Mouse (Mus musculus): ENCODE data around the gene Ssr4.
A peak's percentile ranks its signal among the peaks of the same experiment; 100 is the strongest.
"Not testable (repeated sequence)": the region's sequence is repeated elsewhere in the genome, so short reads cannot be mapped to it uniquely, and the experiment has no call there.

Ssr4 gene

DNA sequence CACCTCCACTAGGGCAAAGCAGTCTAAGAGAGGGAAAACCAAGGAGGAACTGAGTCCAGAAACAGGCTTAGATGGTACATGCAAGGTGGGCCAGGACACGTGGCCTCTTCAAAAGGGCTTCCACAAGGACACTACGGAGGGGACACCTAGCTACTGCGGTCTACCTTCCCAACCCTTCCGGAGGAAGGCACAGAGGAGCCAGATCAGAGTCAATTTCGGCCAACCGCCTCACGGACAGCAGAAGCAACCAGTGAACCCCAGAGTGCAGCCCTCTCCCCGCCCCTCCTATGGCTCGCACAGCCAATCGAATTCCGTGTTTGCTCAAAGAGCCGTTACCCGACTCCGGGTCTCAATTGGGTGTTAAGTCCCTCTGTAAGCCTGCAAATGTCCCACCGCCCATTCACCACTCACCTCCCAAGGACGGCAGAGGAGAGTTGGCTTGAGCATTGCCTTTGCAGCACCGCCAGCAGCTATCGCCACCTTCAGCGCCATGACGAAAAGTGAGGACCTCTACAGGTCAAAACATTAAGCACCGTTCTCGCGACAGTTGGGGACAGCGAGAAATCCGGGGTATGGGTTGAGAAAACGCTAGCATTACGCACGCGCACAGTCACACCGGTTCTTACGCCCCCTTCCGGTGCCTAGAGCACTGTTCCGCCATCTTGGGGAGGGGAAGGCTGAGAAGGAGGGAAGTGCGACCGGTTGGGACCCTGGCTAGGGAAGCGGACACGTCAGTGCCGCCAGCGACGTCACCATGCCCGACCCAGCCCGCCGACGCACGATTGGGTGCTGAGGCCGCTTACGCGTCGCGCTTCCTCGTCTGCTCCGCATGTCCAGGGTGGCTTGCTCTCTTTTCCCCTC is at the start of gene Ssr4, which contains the start of gene Idh3g:
TSS of gene Ssr4 (plus strand) at position 665 of the 861 bp plus-strand sequence.
TSS of gene Idh3g (minus strand) at position 534 of the 861 bp plus-strand sequence.
- peak; percentile 85 for DNase-seq (ENCODE audit: low spot score in 2 of 2)

DNA sequence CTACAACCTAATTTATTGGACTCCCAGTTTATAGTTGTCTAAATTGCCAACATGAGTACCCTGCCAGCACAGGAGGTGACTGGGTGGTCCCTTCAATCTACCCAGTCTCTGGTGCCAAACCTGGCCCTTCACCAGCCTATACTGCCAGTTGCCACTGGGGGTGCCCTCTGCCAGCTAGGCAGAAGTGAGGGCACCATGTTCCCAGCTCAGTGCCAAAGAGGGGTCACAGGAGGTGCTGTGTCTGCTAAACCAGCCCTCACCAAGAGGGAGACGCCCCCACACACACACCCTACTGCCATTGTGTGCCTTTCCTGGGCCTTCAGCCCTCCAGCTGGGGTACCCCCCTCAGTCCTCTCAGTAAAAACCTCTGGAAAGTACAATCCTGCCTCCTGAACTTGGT is 48.7 kb upstream of the Ssr4 start:
- DNase-seq (ENCODE audit: low spot score in 2 of 2): no peak

DNA sequence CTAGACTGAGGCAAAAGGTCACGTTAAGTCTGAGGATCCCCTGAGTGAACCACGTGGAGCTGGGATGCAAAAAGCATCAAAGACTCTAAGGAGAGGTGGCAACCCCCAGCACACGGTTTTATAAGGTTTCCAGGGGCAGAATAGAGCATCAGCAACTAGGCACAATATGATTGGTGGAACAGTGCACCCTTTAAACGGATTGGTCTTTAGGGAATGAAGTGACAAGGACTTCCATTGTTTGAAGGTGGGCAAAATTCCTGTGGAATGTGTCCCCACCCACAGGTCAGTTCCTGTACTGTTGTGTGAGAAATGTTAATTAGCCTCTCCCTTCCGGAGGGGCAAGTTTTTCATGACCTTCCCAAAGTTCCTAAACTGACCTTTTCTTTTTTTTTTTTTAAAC is 47.7 kb upstream of the Ssr4 start:
- DNase-seq (ENCODE audit: low spot score in 2 of 2): no peak

DNA sequence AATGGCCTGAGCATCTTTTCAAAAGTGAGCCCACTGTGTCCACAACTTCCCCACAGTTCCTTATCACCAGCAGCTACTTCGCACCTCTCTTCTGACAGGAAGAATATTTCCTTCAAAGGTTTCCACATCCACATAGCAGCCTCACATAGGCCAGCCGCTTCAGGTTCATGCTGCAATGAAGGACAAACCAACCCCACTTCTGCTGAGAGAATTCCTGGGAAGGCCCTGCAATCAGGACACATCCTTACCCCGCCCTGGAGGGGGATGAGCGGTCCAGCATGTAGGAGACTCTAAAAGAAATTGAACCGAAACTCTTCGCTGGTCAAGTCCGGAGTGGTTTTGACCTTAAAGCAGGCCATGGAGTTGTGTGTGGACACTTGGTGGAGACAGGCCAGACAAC is 47.0 kb upstream of the Ssr4 start:
- DNase-seq (ENCODE audit: low spot score in 2 of 2): not testable (repeated sequence)

DNA sequence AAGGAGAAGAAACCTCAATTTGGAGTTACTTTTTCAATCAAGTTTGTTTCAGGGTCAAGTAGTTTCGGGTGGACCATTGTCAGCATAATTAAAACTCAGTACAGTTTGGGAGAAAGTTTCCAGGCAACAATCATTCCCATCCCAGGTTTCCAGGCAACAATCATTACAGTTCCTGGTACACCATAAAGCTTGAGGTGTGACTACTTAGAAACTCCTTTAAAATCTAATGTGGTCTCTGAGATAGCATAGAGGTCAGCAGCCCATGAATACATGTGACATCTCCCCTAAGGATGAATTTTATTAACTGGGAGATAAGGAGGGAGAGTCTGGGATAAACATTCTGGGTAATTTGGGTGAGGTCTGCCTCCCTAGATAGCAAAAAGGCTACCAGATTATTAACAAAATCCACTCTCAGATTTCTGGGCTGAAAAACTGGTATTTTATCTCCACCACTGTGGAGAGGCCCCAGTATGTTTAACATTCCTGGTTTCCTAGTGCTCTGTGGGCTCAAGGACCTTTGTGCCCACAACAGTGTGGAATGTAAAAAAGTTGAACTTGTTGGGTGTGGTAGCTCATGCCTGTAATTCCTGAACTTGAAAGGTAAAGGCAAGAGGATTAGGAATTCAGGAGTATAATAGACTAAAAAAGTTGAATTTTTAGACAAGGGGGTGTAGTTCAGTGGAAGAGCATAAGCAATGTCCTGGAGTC is 41.9 kb upstream of the Ssr4 start:
- DNase-seq (ENCODE audit: low spot score in 2 of 2): no peak

DNA sequence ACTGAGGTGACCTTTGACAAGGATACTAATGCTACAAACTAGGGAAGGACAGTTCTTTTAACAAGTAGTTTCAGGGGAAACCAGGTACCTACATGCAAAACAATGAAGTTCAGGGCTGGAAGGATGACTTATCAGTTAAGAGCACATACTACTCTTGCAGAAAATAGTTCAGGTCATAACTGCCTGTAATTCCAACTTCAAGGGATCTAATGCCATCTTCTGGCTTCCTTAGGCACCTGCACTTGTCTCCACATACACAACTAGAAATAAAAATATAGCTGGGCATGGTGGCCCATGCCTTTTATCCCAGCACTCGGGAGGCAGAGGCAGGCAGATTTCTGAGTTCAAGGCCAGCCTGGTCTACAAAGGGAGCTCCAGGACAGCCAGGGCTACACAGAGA is 37.9 kb upstream of the Ssr4 start:
- no peak for DNase-seq (ENCODE audit: low spot score in 2 of 2)

DNA sequence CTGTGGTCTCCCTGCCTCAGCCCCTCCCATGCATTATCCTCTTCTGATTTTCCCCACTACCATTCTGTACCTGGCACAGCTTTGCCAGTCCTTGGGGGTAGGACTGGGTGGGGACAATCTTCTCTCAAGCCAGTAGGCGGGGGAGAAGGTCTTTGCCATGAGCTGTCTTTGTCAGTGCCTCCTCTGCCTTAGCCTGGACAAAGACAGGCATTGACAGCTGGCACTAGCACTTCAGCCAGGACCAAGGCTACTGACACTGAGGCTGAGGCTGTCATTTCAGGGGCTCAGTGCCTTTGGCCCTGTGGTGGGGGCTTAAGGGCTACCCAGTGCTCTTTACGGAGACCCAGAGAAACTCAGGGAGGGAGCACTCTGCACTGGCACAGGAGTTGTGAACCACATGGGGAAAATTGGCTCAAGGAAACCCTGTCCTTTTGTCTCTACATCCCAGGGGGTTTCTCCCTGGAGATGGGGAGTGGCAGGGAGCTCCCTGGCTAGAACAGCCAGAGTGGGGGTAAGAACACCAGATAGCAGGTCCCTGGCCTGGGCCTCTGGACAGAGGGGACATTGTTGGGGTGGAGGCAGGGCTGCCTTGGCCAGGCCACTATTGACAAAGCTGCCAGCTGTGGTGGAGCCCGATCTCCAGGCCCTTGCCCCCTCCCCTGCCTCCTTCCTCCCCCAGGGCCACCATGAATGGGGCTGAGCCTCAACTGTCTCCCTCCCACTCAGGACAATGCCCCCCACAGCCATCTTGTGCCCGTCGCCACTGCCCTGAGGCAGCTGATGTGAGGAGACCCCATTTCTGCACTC is 30.3 kb upstream of the Ssr4 start, which contains the start of gene Plxnb3:
TSS of gene Plxnb3 (plus strand) at position 757 of the 807 bp plus-strand sequence.
- no peak for DNase-seq (ENCODE audit: low spot score in 2 of 2)

DNA sequence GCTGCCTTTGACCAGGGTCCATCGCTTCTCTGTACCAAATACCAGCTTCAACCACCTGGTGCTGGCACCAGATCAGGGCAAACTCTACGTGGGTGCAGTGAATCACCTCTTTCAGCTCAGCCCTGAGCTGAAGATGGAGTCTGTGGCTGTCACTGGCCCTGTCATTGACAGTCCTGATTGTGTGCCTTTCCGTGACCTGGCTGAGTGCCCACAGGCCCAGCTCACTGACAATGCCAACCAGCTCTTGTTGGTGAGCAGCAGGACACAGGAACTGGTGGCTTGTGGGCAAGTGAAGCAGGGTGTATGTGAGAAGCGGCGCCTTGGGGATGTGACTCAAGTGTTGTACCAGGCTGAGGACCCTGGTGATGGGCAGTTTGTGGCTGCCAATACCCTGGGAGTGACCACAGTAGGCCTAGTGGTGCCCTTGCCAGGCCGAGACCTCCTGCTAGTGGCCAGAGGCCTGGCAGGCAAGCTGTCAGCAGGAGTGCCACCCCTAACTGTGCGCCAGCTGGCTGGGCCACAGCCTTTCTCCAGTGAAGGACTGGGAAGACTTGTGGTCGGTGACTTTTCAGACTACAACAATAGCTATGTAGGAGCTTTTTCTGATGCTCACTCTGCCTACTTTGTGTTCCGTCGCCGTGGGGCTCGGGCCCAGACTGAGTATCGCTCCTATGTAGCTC is 28.1 kb upstream of the Ssr4 start:
- DNase-seq (ENCODE audit: low spot score in 2 of 2): no peak

DNA sequence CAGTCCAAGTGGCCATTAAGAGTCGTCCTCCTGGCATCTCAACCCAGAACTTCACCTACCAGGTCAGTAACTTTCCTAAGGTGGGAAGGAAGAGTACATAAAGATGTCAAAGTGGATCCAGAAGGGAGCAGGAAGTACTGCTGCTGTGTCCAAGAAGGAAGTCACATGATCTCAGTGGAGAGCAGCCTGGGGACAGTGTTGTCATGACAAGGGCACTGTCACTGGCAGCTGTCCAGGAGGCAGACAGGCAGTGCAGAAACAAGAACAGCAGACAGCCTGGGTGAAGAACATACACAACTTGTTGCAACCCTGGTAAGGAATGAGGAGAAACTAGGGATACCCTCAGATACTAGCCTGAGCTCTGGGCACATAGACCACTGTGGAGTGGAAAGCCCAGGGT is 21.5 kb upstream of the Ssr4 start:
- DNase-seq (ENCODE audit: low spot score in 2 of 2): no peak

DNA sequence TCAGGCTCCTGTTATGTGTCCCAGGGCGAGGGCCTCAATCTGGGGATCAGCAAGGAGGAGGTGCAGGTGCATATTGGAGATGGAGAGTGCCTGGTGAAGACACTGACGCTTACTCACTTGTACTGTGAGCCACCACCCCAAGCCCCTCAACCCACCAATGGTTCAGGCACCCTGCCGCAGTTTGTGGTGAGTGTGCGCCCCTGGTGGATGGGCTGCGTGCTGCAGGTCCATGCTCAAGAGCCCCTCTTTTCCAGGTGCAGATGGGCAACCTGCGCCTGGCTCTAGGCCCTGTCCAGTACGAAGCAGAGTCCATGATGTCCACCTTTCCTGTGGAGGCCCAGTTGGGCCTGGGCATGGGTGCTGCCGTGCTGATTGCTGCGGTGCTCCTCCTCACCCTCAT is 19.6 kb upstream of the Ssr4 start:
- DNase-seq (ENCODE audit: low spot score in 2 of 2): no peak

DNA sequence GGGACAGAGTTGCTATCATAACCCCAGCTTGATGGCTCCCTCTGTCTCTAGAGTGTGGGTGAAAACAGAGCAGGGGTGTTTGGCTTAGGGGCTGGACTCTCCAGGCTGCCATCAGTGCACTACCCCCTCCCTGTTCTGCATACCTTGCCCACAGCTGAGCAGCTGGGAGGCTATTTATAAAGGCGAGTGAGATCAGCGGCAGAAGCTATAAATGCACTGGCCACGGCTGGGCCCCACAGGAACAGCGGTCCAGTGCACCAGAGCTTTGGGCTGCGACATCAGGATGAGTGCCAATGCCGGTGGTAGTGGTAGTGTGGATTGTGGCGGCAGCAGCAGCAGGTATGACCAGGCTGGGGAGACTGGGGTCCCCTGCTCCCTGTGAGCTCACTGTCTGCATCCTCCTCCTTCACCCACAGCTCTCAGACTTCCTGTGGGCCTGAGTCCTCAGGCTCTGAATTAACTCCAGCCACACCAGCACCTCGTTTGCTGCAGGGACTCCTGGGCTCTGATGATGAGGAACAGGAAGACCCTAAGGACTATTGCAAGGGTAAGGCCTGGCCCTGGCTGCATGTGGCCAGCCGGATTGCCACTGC is 12.6 kb upstream of the Ssr4 start, which contains the start of gene Srpk3:
TSS of gene Srpk3 (plus strand) at position 238 of the 593 bp plus-strand sequence.
- no peak for DNase-seq (ENCODE audit: low spot score in 2 of 2)

DNA sequence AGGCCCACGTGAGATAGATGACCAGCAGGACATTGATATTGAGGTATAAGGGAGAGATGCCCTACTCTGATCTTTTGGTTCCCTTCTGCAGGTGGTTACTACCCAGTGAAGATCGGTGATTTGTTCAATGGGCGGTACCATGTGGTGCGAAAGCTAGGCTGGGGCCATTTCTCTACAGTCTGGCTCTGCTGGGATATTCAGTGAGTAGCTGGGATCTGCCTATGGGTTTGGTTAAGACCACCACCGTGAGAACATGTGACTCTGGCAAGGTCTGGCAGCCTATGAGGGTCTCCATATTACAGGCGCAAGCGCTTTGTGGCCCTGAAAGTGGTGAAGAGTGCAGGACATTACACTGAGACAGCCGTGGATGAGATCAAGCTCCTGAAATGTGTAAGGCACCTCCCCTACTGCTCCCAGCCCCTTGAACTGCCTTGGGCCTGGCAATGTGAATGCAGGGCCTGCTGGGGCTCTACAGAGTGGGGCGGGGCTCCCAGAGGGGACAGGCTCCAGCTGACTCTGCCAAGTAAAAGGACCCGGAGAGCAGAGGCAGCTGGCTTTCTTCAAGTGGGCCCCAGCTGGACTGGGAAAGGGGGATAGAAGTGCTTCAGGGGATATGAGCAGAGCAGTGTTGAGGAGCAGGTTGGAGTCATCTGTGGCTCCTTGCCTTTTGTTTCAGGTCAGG is 11.9 kb upstream of the Ssr4 start:
- no peak for DNase-seq (ENCODE audit: low spot score in 2 of 2)

DNA sequence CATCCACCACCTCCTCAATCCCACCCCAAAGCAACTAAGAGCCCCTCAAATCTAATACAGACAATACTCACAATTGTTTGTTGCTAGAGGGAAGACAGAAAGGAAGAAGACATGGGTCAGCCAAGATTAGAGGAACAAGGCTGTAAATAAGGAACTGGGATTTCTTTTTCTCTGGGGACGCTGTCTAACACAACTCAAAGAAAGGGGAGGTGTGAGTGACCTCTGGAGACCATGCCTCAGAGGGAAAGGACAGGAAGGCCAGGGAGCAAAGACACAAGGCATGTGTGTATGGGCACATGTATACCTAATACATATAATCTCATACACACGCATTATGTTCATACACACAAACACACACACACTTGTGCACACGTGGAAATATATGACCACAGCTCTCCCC is 4.6 kb upstream of the Ssr4 start:
- no peak for DNase-seq (ENCODE audit: low spot score in 2 of 2)

DNA sequence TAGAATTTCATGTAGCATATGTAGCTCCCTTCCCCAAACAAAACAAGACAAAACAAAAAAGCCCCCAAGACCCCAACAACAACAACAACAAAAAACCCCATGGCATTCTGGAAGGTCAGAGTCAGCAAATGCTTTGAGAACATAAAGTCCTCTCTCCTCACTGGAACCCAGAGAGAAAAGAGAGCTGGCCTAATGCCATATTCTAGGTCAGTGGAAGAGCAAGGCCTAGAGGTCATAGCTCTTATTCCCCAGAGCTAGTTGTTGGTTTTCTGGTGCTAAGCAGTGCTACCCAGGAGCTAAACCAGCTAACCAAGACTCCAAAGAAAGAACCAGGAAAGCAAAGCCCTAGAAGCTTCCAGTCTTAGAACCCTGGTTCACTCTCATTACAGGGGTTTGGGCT is 1.2 kb upstream of the Ssr4 start:
- no peak for DNase-seq (ENCODE audit: low spot score in 2 of 2)

DNA sequence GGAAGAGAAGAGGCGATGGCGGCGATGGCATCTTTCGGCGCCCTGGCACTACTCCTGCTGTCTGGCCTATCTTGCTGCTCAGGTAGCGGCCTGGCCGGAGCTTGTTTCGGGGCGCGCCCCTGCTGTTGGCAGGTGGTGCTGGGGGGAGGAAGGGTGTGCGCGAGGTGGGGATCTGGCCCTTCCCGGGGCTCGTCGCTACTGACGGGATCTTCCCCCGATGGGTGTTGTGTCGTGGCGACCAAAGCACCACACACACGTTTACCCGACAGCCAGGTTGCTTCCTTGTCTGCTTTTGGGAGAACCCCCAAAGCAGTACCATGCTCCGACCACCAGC is 364 bp downstream of the Ssr4 start:
- no peak for DNase-seq (ENCODE audit: low spot score in 2 of 2)

DNA sequence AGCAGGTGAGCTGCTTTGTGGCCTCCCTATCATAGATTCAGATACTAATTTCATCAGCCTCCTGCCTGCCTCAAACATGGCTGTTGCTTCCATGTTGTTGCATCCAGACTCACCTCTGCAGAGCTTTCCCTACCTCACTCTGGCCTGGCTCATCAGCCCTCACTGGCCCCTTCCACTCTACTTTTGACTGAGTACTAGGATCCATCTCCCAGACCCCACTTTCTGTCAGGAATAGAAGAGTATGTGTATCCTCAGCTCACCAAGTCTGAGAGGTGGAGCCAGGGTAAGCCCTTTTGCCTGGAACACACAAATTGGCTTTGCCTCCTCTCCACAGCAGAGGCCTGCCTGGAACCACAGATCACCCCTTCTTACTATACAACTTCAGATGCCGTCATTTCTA is 1.7 kb downstream of the Ssr4 start:
- no peak for DNase-seq (ENCODE audit: low spot score in 2 of 2)

DNA sequence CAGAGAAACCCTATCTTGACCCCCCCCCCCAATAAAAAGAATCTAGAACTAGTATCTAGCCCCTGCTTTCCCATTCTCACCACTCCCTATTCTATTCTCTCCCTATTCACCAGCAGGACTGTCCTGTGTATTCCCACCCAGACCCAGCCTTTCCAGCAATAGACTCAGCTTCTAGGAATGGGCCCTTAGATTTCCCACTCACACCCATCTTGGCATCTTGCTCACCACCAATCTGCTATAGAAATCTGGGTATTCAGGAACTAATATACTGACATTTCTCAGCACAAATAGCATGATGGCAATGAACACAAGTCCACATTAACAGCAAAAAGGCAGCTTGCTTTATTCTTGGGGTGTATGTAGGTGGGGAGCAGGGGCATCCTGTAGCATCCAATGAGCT is 6.2 kb downstream of the Ssr4 start:
- DNase-seq (ENCODE audit: low spot score in 2 of 2): no peak

DNA sequence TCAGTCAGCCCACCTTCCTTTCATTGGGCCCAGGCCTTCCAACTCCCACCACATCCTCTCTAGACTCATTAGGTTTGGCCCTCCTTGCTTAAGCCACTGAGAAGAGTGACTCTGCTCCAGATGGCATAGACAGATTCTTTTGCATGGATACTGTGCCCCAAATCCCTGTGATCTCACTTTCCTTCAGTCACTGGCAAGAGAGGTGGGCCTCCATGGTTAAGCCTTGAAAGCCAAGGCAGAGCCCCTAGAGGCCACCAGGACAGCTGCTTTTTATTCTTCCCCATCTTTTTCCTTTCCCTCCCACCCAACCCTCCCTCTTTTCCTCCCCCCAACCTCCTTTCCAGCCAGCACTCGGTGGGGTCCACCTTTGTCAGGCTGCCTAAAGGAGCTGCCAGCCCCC is 6.7 kb downstream of the Ssr4 start:
- DNase-seq (ENCODE audit: low spot score in 2 of 2): no peak

DNA sequence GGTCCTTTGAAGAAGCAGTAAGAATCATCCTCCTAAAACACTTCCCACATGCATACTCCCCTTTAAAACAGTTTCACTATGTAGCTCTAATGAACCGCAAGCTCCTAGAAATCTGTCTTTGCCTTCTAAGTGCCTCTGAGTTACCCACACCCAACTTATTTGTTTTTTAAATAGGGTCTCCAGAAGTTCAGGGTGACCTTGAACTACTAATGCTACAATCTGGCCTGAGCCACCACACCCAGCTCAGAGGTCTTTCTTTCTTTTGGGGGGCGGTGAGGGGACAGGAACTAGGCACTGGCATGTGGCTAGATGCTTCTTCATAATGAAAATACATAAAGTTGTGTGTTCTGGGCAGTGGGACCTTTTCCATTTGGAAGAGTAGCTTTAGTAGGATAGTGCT is 10.7 kb downstream of the Ssr4 start:
- no peak for DNase-seq (ENCODE audit: low spot score in 2 of 2)

DNA sequence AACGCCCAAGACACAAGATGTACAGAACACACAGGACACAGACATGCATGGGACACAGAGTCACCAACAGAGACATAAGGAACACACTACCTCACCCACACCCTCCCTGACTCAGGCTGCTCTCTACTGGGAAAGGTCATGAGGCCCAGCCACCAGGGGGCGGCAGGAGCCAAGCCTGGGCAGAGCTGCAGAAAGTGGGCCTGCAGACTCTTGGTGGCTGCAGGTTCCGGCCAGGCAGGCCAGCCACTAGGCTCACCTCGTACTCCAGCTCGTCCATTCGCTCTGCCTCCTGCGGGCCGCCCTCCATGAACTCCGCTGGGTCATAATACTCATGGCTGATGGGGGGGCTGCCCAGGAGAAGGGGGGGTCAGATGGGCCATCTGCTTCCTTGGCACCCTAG is 11.7 kb downstream of the Ssr4 start:
- peak in 1 of 2 experiments; percentile 53 for DNase-seq (ENCODE audit: low spot score in 2 of 2)

DNA sequence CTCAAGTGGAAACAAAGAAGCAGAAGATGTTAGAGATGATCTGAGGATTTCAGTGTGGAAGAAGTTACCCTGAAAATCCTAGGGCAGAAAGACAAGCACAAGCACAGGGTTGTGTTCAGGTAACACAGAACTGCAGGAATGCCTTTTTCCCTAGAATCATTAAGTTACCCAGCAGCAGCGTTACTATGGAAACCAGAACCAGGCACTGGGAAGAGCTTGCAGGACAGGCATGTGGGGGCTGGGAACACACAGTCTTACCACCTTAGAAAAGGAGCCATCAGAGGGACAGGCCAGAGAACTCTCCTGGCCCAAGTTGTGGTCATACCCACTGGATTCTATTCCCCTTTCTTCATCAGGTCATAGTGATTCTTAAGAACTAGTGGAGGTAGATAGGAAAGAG is 19.0 kb downstream of the Ssr4 start:
- DNase-seq (ENCODE audit: low spot score in 2 of 2): no peak

Measured in frontal cortex, postnatal 25 days (tissue).